In genomic region chr11:84525421-84526274, GRCm38 (mm10) we compare ENCODE assay signal across 8 mouse cellular contexts. TPM values are rescaled to one million over a fixed set of nuclear protein-coding genes. Genes with fewer than 3 reads are reported as not detected.
DNase-seq lines count a peak whose midpoint lies in the region; ATAC-seq and TF ChIP-seq lines count a peak whose summit lies in the region.
"Had no signal": no experiment of that assay in that cellular context is flagged by ENCODE, and none has a peak within 500 bp of the region (broad histone marks: within the 10 kb centered on the region; RNA-seq: fewer than 3 reads in every experiment).

Gene Lhx1, minus strand, starts transcription at chr11:84525535.

- peak within 1 kb of the TSS; percentile 58 for H3K4me2 ChIP-seq in hindbrain, embryonic 13.5 days
- peak within 1 kb of the TSS; percentile 80 for H3K4me2 ChIP-seq in liver, embryonic 11.5 days
- peak within 1 kb of the TSS; percentile 44 for H3K4me2 ChIP-seq in stomach, postnatal 0 days (replicated peaks; ENCODE audit: low read depth)

- H3K4me3 ChIP-seq in hindbrain, embryonic 13.5 days = peak within 1 kb of the TSS; percentile 64
- H3K4me3 ChIP-seq in liver, embryonic 11.5 days (ENCODE audit: low read depth, low read length) = peak within 1 kb of the TSS; percentile 51
- peak within 1 kb of the TSS; percentile 35 for H3K4me3 ChIP-seq in stomach, postnatal 0 days (ENCODE audit: low read depth, low read length)
- H3K4me3 ChIP-seq: erythroblast, embryonic 14.5 days had no signal

- under 1% methylated on average over 64 of the region's 64 CpGs for WGBS in hindbrain, embryonic 13.5 days
- under 1% methylated on average over 64 of the region's 64 CpGs for WGBS in liver, embryonic 11.5 days
- WGBS in stomach, postnatal 0 days = 1% methylated on average over 64 of the region's 64 CpGs

- peaks cover 4% of the 10 kb centered on the region; the same call in 1 of the 2 replicates for H3K36me3 ChIP-seq in hindbrain, embryonic 13.5 days
- no peaks in the 10 kb centered on the region for H3K36me3 ChIP-seq in liver, embryonic 11.5 days (ENCODE audit: control insufficient read depth, insufficient read depth, low read length)
- no peaks in the 10 kb centered on the region for H3K36me3 ChIP-seq in stomach, postnatal 0 days (ENCODE audit: control insufficient read depth, insufficient read depth, low read length)

- H3K9ac ChIP-seq in hindbrain, embryonic 13.5 days = peak within 1 kb of the TSS; percentile 93
- H3K9ac ChIP-seq in liver, embryonic 11.5 days (ENCODE audit: low read depth, low read length) = no peak within 1 kb of the TSS
- no peak within 1 kb of the TSS for H3K9ac ChIP-seq in stomach, postnatal 0 days (ENCODE audit: low read length)

- H3K4me1 ChIP-seq in hindbrain, embryonic 13.5 days (replicated peaks) = peaks cover 53% of the 10 kb centered on the region
- peaks cover 4% of the 10 kb centered on the region for H3K4me1 ChIP-seq in liver, embryonic 11.5 days (replicated peaks; ENCODE audit: control insufficient read depth, insufficient read depth, low read length)
- peaks cover 3% of the 10 kb centered on the region; the same call in 1 of the 2 replicates for H3K4me1 ChIP-seq in stomach, postnatal 0 days (replicated peaks; ENCODE audit: control insufficient read depth, insufficient read depth)

- TF ChIP-seq EP300 in stomach, postnatal 0 days (optimal IDR thresholded peaks at IDR 0.05) = no peak

- peaks cover 96% of the 10 kb centered on the region for H3K27me3 ChIP-seq in hindbrain, embryonic 13.5 days
- H3K27me3 ChIP-seq in liver, embryonic 11.5 days (replicated peaks; ENCODE audit: control insufficient read depth, insufficient read depth, low read length) = peaks cover 100% of the 10 kb centered on the region
- peaks cover 37% of the 10 kb centered on the region; the same call in 1 of the 2 replicates for H3K27me3 ChIP-seq in stomach, postnatal 0 days (ENCODE audit: control insufficient read depth, insufficient read depth, low read length)

- H3K9me3 ChIP-seq in hindbrain, embryonic 13.5 days = no peaks in the 10 kb centered on the region
- no peaks in the 10 kb centered on the region for H3K9me3 ChIP-seq in liver, embryonic 11.5 days (ENCODE audit: control insufficient read depth, low read length)
- no peaks in the 10 kb centered on the region for H3K9me3 ChIP-seq in stomach, postnatal 0 days (ENCODE audit: control insufficient read depth, low read length)

- peak; percentile 86 for ATAC-seq in hindbrain, embryonic 13.5 days (ENCODE audit: low FRiP score)
- no peak for ATAC-seq in liver, embryonic 11.5 days (replicated peaks; ENCODE audit: low FRiP score)
- no peak for ATAC-seq in stomach, postnatal 0 days (ENCODE audit: low FRiP score, low TSS enrichment)

- DNase-seq in thymus, postnatal 4 days = peak; percentile 50
- no peak for DNase-seq in thymus, postnatal 0 days (ENCODE audit: low spot score)
- DNase-seq in embryo, embryonic 11 days = peak; percentile 90
- DNase-seq in liver, embryonic 11.5 days (ENCODE audit: low spot score) = peak; percentile 55
- no peak for DNase-seq in stomach, postnatal 0 days (ENCODE audit: low spot score)
- DNase-seq in gastrocnemius, adult 18-20 months (ENCODE audit: low spot score) = no peak

- peak within 1 kb of the TSS; percentile 96 for H3K27ac ChIP-seq in hindbrain, embryonic 13.5 days
- no peak within 1 kb of the TSS for H3K27ac ChIP-seq in liver, embryonic 11.5 days (ENCODE audit: low read depth, low read length)
- no peak within 1 kb of the TSS for H3K27ac ChIP-seq in stomach, postnatal 0 days (replicated peaks)

- no peak for TF ChIP-seq CTCF in stomach, postnatal 0 days (IDR thresholded peaks at IDR 0.05; ENCODE audit: low read depth)

RNA-seq across cellular contexts. Expression of gene Lhx1, which starts in this region (rescaled TPM):
- polyA plus RNA-seq in thymus, postnatal 0 days (2015; fragmentation: Nextera tagmentation; extraction: Ambion mirVana) = 0.10 TPM in 1 of 2 replicates, not detected in the other
- polyA plus RNA-seq in hindbrain, embryonic 13.5 days (2015; fragmentation: Nextera tagmentation; extraction: Ambion mirVana) = 64.6 and 67.7 TPM in 2 replicates
- polyA plus RNA-seq in liver, embryonic 11.5 days (2014; fragmentation: Nextera tagmentation; extraction: Ambion mirVana) = 0.32 TPM in 1 of 2 replicates, not detected in the other
- polyA plus RNA-seq in stomach, postnatal 0 days (2015; fragmentation: Nextera tagmentation; extraction: Ambion mirVana) = not detected in 2 replicates
- not detected for total RNA-seq in gastrocnemius, adult 18-20 months (2021)
- polyA plus RNA-seq: erythroblast, embryonic 14.5 days had no signal

Comparison
In these comparisons a context has a peak if more than half of its experiments do, and no peak if none do; other contexts are left out.
1. RNA of gene Lhx1 (polyA plus RNA-seq): 64.6 to 67.7 TPM in hindbrain, embryonic 13.5 days; 0.32 TPM in liver, embryonic 11.5 days, not detected in stomach, postnatal 0 days and 0.10 TPM in thymus, postnatal 0 days; every median in the first group is over 10 times any median in the second.
2. DNase-seq: peak in thymus, postnatal 4 days (single experiment) and embryo, embryonic 11 days (single experiment); none in thymus, postnatal 0 days (single experiment), stomach, postnatal 0 days (single experiment) and gastrocnemius, adult 18-20 months (single experiment).
3. Peak in DNase-seq, H3K4me3 ChIP-seq and H3K4me2 ChIP-seq in liver, embryonic 11.5 days; RNA of the gene not detected or under 1 TPM.
4. Peak in every context shown above with its lines, with median percentiles within 50 percentile points of each other: H3K4me2 ChIP-seq and H3K4me3 ChIP-seq.